Mouse (Mus musculus) embryonic facial prominence, embryonic 12.5 days (tissue): ENCODE data around the gene Clmn. TPM values are rescaled to one million over a fixed set of nuclear protein-coding genes. Genes with fewer than 3 reads are reported as not detected.

Experiments used
- ATAC-seq: fragments of 200-750 bp; cut with Nextera tagmentation; 2 replicates; pipeline ENCODE4 v1.8.0; 2017; ENCODE audit not compliant: insufficient number of reproducible peaks, insufficient read depth, low FRiP score, low TSS enrichment
- H3K27ac ChIP-seq: fragments of 300-500 bp; sonication (generic); 2 replicates; pipeline ENCODE4 v1.5.1; 2016; ENCODE audit warnings: mild to moderate bottlenecking
- H3K27me3 ChIP-seq: fragments of 300-500 bp; sonication (generic); 2 replicates; pipeline ENCODE4 v1.6.1; 2016; ENCODE audit warnings: mild to moderate bottlenecking, moderate library complexity
- H3K36me3 ChIP-seq: fragments of 300-500 bp; sonication (generic); 2 replicates; pipeline ENCODE4 v1.6.1; 2016; ENCODE audit warnings: mild to moderate bottlenecking
- H3K4me1 ChIP-seq: fragments of 300-500 bp; sonication (generic); 2 replicates; pipeline ENCODE4 v1.6.1; 2016
- H3K4me2 ChIP-seq: fragments of 300-500 bp; sonication (generic); replicated peaks from 2 replicates; pipeline ENCODE4 v1.6.1; 2016; ENCODE audit warnings: mild to moderate bottlenecking, moderate library complexity
- H3K4me3 ChIP-seq: fragments of 300-500 bp; sonication (generic); 2 replicates; pipeline ENCODE4 v1.5.1; 2016; ENCODE audit warnings: mild to moderate bottlenecking
- H3K9ac ChIP-seq: fragments of 300-500 bp; sonication (generic); 2 replicates; pipeline ENCODE4 v1.6.1; 2016; ENCODE audit warnings: mild to moderate bottlenecking, moderate library complexity
- H3K9me3 ChIP-seq: fragments of 300-500 bp; sonication (generic); 2 replicates; pipeline ENCODE4 v1.6.1; 2016; ENCODE audit warnings: mild to moderate bottlenecking, moderate library complexity
- WGBS: fragments of 180-500 bp; shearing (Covaris S2); methylation state at CpG from one replicate; pipeline ENCODE4 v1.1.7; 2016; 5-methylcytosine and 5-hydroxymethylcytosine counted together
- polyA plus RNA-seq: library from polyadenylated mRNA; unstranded; fragments of >200 nt; fragmentation: Nextera tagmentation; extraction: Ambion mirVana; gene quantifications from 2 replicates; pipeline ENCODE4 v1.2.1, GENCODE M21; 2016

The Clmn gene
- polyA plus RNA-seq, 1 experiment from 2014 or later = 4.0 TPM

DNA sequence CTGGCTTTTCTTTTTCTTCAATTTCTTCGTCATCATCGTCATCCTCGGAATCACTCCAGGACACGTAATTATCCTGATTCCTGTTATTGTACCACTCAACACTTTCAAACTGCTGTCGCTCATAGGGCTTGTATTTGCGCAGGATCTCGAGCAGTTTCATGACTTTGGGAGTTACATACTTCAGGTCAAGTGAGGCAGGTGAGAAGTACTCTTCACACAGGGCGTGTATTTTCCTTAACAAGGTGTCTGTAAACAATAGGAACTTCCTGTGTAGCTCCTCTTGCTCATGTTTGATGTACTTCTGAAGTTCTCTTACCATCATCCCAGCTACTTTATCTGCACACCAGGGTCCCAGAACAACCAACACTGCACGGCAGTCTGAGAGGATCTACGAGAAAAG, 142.8 kb downstream of the Clmn start:
- Histone ChIP-seq H3K9me3 (no peaks in the 10 kb centered on the region), H3K36me3 (peaks cover 53% of the 10 kb centered on the region), H3K9ac (no peak overlapping the region), H3K27me3 (no peaks in the 10 kb centered on the region), H3K4me2 (no peak overlapping the region), H3K27ac (no peak overlapping the region), H3K4me1 (no peaks in the 10 kb centered on the region), H3K4me3 (no peak overlapping the region)
- WGBS = 93% methylated on average over 10 of the region's 10 CpGs
- ATAC-seq = no peak

DNA sequence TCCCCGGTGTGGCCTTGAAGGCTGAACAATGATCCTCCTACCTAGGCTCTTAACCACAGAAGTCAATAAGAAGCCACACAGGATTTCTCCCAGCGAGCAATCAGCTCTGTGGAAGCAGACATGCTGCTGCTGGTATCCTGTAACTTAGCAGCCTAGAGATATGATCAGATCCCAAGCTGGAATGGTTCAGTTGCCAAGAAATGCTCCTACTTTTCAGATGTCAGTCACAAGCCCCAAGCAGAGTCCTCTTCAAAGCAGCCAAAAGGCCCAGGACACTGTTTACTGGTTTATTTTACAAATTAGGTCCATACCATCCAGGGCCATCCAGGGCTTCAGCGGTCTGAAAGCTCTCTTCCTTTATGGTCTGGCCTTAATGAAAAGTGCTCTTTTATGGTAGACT, 143.9 kb downstream of the Clmn start:
- H3K4me2 ChIP-seq = no peak overlapping the region
- H3K27me3 ChIP-seq = no peaks in the 10 kb centered on the region
- no peak overlapping the region for H3K9ac ChIP-seq
- 70% methylated on average over 3 of the region's 3 CpGs for WGBS
- H3K9me3 ChIP-seq = no peaks in the 10 kb centered on the region
- H3K4me3 ChIP-seq = no peak overlapping the region
- peaks cover 8% of the 10 kb centered on the region for H3K4me1 ChIP-seq
- no peak for ATAC-seq
- peaks cover 48% of the 10 kb centered on the region for H3K36me3 ChIP-seq
- peak overlapping the region; percentile 9; the same call in 1 of the 2 replicates for H3K27ac ChIP-seq

DNA sequence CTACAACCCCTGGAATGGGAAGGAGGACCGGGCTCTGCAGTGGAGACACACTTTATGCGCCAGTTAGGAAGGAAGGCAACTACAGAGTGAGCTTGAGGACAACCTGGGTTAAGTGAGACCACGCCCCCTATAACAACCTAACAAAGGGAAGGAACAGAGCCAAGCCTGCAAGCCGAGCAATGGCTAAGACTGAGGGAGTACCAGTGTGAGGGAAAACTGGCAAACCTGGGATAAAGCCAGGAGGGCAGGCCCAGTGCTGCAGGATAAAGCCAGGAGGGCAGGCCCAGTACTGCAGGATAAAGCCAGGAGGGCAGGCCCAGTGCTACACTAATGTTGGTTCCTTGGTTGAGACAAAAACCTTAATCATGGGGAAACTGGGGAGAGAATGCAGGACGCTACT, 145.9 kb downstream of the Clmn start:
- H3K36me3 ChIP-seq = peaks cover 60% of the 10 kb centered on the region
- no peak overlapping the region for H3K27ac ChIP-seq
- 82% methylated on average over 5 of the region's 5 CpGs for WGBS
- H3K9me3 ChIP-seq = no peaks in the 10 kb centered on the region
- no peak for ATAC-seq
- H3K4me2 ChIP-seq = no peak overlapping the region
- no peak overlapping the region for H3K9ac ChIP-seq
- H3K4me3 ChIP-seq = no peak overlapping the region
- no peaks in the 10 kb centered on the region for H3K27me3 ChIP-seq
- peaks cover 15% of the 10 kb centered on the region for H3K4me1 ChIP-seq

DNA sequence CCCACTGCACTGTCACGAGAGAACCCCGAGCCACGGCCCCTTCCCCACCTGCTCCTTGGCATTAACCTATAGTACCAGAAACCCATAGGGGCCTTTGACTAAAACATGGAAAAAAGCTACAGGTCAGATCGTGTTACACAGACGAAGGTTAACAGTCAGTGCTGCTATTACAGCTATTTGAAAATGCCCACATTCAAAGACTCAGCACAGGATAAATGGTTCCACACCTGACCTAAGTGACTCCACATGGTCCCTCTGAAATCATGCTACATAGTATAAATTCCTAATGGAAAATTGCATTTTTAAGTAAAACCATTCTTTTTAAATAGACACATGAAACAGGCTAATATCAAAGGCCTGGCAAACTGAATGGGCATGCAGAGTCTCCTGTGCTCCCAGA, 148.5 kb downstream of the Clmn start:
- 46% methylated on average over 5 of the region's 5 CpGs for WGBS
- Histone ChIP-seq H3K4me1 (peaks cover 15% of the 10 kb centered on the region), H3K27me3 (no peaks in the 10 kb centered on the region), H3K27ac (no peak overlapping the region), H3K9me3 (no peaks in the 10 kb centered on the region), H3K9ac (no peak overlapping the region), H3K4me2 (no peak overlapping the region), H3K4me3 (no peak overlapping the region), H3K36me3 (peaks cover 62% of the 10 kb centered on the region)
- ATAC-seq = no peak

DNA sequence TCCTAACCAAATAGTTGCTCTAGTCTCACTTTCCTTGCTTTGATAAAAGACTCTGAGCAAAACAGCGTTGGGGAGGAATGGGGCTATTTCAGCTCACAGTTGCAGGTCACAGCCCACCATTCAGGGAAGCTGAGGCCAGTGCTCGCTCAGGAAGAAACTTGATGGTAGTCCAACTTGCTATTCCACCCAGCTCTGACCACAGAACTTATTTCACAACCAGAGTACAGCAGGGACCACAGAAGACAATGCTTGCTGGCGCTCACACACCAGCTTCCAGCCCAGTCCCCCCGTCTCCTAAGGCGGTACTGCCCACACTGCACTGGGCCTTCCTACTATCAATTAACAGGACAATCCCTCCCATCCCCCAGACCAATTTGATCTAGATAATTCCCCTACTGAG, 149.4 kb downstream of the Clmn start:
- ATAC-seq = no peak
- Histone ChIP-seq H3K4me2 (no peak overlapping the region), H3K9me3 (no peaks in the 10 kb centered on the region), H3K36me3 (peaks cover 66% of the 10 kb centered on the region), H3K27ac (0 out of 2 replicates have a peak overlapping the region, but pooled peaks have one; percentile 23), H3K4me1 (peaks cover 15% of the 10 kb centered on the region), H3K9ac (no peak overlapping the region), H3K4me3 (no peak overlapping the region), H3K27me3 (no peaks in the 10 kb centered on the region)
- 94% methylated on average over 5 of the region's 5 CpGs for WGBS

Other genes starting within 250 kb of the Clmn start
- gene Dicer1, start 113.1 kb downstream of the Clmn start, polyA plus RNA-seq = 58.0 and 60.0 TPM in 2 replicates
- gene Syne3, start 144.7 kb upstream of the Clmn start, polyA plus RNA-seq = 0.64 and 0.79 TPM in 2 replicates
- 188 and 196 TPM in 2 replicates for gene Glrx5, start 167.6 kb upstream of the Clmn start, polyA plus RNA-seq